Mouse (Mus musculus) ES-Bruce4 (cell line): ENCODE measurements around the gene Hist1h3g.
"Not testable (repeated sequence)": the region's sequence is repeated elsewhere in the genome, so short reads cannot be mapped to it uniquely, and the experiment has no call there.

Experiments used
- CTCF ChIP-seq: IDR thresholded peaks from one replicate; pipeline ENCODE4 v1.8.1; 2011; ENCODE audit warnings: low read depth, low read length
- EP300 ChIP-seq: IDR thresholded peaks from 2 replicates; pipeline ENCODE4 v1.6.1; 2011; ENCODE audit warnings: low read depth, low read length; ENCODE audit not compliant: insufficient read depth
- POLR2A ChIP-seq: IDR thresholded peaks from one replicate; pipeline ENCODE4 v1.8.1; 2011; ENCODE audit warnings: low read length; ENCODE audit not compliant: insufficient read depth

- not testable (repeated sequence) for TF ChIP-seq POLR2A, CTCF, EP300
Observed at GRCm38 (mm10) chr13:23539821-23540220, 4.6 kb downstream of the Hist1h3g start.
